Mouse (Mus musculus) neutrophil, adult 83 days (primary cell): Measurements from ENCODE around the gene Olfr1082. TPM values are rescaled to one million over a fixed set of nuclear protein-coding genes. Genes with fewer than 3 reads are reported as not detected.

Experiments
- total RNA-seq, 2 experiments: library from RNA; stranded (reverse); gene quantifications; one replicate each; pipeline ENCODE4 v1.2.4; 2023

Gene Olfr1082
- total RNA-seq, result not detected

DNA sequence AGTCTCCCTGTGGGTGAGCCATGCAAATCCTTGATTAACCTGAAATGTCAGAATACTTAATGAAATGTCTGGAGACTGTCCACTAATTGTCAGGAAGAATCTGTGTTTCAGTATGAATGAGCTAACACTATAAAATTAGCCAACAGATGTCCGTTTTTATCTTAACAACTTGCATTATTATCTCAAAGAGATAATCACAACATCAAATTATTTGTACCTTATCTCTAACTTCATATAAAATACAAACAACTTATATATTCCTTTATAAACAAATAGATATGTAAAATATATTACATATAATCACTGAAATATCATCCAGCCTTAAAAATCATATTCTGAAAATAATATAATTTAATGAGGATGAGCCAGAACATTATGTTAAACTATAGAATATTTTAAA is at the start of gene Olfr1082:
Olfr1082 (minus strand) TSS at position 101 of the 400 bp plus-strand sequence.

DNA sequence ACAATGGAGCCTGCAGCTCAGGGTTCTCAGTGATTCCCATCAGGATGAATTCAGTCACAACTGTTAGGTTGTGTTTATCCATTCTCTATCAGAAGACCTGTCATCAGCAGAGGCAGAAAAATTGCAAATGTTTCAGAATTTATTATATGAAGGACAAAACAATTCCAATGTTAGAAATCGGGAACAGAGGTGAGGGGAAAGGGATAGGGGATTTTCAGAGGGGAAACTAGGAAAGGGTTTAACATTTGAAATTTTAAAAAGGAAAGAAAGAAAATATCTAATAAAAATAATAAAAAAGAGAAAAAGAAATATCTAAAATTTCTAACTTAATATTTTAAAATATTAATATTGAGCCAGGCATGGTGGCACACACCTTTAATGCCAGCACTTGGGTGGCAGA is 40.9 kb upstream of the Olfr1082 start, which contains the start of gene Olfr1084:
Olfr1084 (minus strand) TSS at position 101 of the 400 bp plus-strand sequence.

DNA sequence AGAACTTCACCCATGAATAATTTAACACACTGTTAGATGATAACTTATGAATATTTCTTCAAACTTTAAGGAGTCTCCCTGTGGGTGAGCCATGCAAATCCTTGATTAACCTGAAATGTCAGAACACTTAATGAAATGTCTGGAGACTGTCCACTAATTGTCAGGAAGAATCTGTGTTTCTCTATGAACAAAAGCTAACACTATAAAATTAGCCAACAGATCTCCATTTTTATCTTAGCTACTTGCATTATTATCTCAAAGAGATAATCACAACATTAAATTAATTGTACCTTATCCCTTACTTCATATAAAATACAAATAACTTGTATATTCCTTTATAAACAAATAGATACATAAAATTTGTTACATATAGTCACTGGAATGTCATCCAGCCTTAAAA is 40.6 kb downstream of the Olfr1082 start, which contains the start of gene Olfr1080:
Olfr1080 (minus strand) TSS at position 101 of the 400 bp plus-strand sequence.

Other genes with a start within 250 kb of the Olfr1082 start
- gene Olfr1055, start 248.7 kb downstream of the Olfr1082 start, total RNA-seq, result not detected
- not detected for gene Olfr1056, start 236.5 kb downstream of the Olfr1082 start, total RNA-seq
- gene Olfr1057, start 220.6 kb downstream of the Olfr1082 start, total RNA-seq, result not detected
- gene Olfr1058, start 210.4 kb downstream of the Olfr1082 start, total RNA-seq, result not detected
- not detected for gene Olfr1061, start 184.9 kb downstream of the Olfr1082 start, total RNA-seq
- not detected for gene Olfr1062, start 172.2 kb downstream of the Olfr1082 start, total RNA-seq
- gene Olfr1065, start 148.4 kb downstream of the Olfr1082 start, total RNA-seq, result not detected
- not detected for gene Olfr1066, start 142.7 kb downstream of the Olfr1082 start, total RNA-seq
- gene Olfr228, start 111.6 kb downstream of the Olfr1082 start, total RNA-seq, result not detected
- not detected for gene Olfr1076, start 90.5 kb downstream of the Olfr1082 start, total RNA-seq
- not detected for gene Olfr1079, start 56.5 kb downstream of the Olfr1082 start, total RNA-seq
- not detected for gene Olfr1080, start 40.7 kb downstream of the Olfr1082 start, total RNA-seq
- not detected for gene Olfr1084, start 40.8 kb upstream of the Olfr1082 start, total RNA-seq
- not detected for gene Olfr1085, start 63.1 kb upstream of the Olfr1082 start, total RNA-seq
- not detected for gene Olfr1086, start 81.1 kb upstream of the Olfr1082 start, total RNA-seq
- gene Olfr1087, start 99.4 kb upstream of the Olfr1082 start, total RNA-seq, result not detected
- gene Olfr1089, start 134.7 kb upstream of the Olfr1082 start, total RNA-seq, result not detected
- gene Olfr1090, start 160.0 kb upstream of the Olfr1082 start, total RNA-seq, result not detected
- gene Olfr1093, start 183.5 kb upstream of the Olfr1082 start, total RNA-seq, result not detected
- not detected for gene Olfr141, start 211.1 kb upstream of the Olfr1082 start, total RNA-seq
- not detected for gene Olfr1094, start 225.7 kb upstream of the Olfr1082 start, total RNA-seq